Mouse (Mus musculus) hindbrain, embryonic 13.5 days (tissue): ENCODE data around the gene Hacd3. TPM values are rescaled to one million over a fixed set of nuclear protein-coding genes. Genes with fewer than 3 reads are reported as not detected.

Experiments used
- ATAC-seq: fragments of 200-750 bp; cut with Nextera tagmentation; 2 replicates; pipeline ENCODE4 v1.8.0; 2017; ENCODE audit warnings: moderate TSS enrichment; ENCODE audit not compliant: low FRiP score
- H3K27ac ChIP-seq: fragments of 300-500 bp; sonication (generic); 2 replicates; pipeline ENCODE4 v1.5.1; 2015; ENCODE audit warnings: inconsistent platforms, mild to moderate bottlenecking, moderate library complexity
- H3K27me3 ChIP-seq: fragments of 300-500 bp; sonication (generic); 2 replicates; pipeline ENCODE4 v1.6.1; 2015; ENCODE audit warnings: mild to moderate bottlenecking, inconsistent platforms
- H3K36me3 ChIP-seq: fragments of 300-500 bp; sonication (generic); 2 replicates; pipeline ENCODE4 v1.6.1; 2015; ENCODE audit warnings: mild to moderate bottlenecking, inconsistent platforms
- H3K4me1 ChIP-seq: fragments of 300-500 bp; sonication (generic); replicated peaks from 2 replicates; pipeline ENCODE4 v1.6.1; 2015; ENCODE audit warnings: inconsistent platforms
- H3K4me2 ChIP-seq: fragments of 300-500 bp; sonication (generic); 2 replicates; pipeline ENCODE4 v1.6.1; 2015; ENCODE audit warnings: inconsistent platforms, mild to moderate bottlenecking, moderate library complexity
- H3K4me3 ChIP-seq: fragments of 300-500 bp; sonication (generic); 2 replicates; pipeline ENCODE4 v1.5.1; 2015; ENCODE audit warnings: mild to moderate bottlenecking, inconsistent platforms
- H3K9ac ChIP-seq: fragments of 300-500 bp; sonication (generic); 2 replicates; pipeline ENCODE4 v1.6.1; 2015; ENCODE audit warnings: mild to moderate bottlenecking, inconsistent platforms
- H3K9me3 ChIP-seq: fragments of 300-500 bp; sonication (generic); 2 replicates; pipeline ENCODE4 v1.6.1; 2016; ENCODE audit warnings: inconsistent platforms
- whole genome bisulfite sequencing: fragments of 180-500 bp; shearing (Covaris S2); methylation state at CpG from one replicate; pipeline ENCODE4 v1.1.7; 2015; 5-methylcytosine and 5-hydroxymethylcytosine counted together
- microRNA-seq: library from miRNA; unstranded; fragments of <30 nt; microRNA quantifications from one replicate; pipeline ENCODE4, GENCODE M21; 2016
- polyA plus RNA-seq: library from polyadenylated mRNA; unstranded; fragments of >200 nt; fragmentation: Nextera tagmentation; extraction: Ambion mirVana; gene quantifications from 2 replicates; pipeline ENCODE4 v1.2.1, GENCODE M21; 2015

The Hacd3 gene
- polyA plus RNA-seq, 1 experiment from 2014 or later = 206 TPM

DNA sequence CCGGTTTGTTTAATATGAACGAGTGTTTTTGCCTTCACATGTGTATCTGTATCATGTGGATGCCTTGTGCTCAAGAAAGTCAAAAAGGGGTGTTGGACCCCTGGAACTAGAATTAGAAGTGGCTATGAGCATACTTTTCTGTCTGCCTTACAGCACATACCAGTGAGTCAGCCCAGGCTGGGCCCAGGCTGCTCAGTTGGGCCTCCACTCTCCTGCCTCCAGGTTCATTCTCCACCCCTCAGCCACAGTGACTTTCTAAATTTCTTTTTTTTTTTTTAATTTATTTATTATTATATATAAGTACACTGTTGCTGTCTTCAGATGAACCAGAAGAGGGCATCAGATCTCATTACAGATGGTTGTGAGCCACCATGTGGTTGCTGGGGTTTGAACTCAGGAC lies 81.7 kb downstream of the Hacd3 start:
- H3K9ac ChIP-seq = no peak overlapping the region
- WGBS = 80% methylated on average over 2 of the region's 2 CpGs
- peaks cover 5% of the 10 kb centered on the region for H3K4me1 ChIP-seq
- peaks cover 26% of the 10 kb centered on the region for H3K27me3 ChIP-seq
- H3K27ac ChIP-seq = no peak overlapping the region
- ATAC-seq = no peak
- H3K9me3 ChIP-seq = no peaks in the 10 kb centered on the region
- no peak overlapping the region for H3K4me2 ChIP-seq
- H3K36me3 ChIP-seq = no peaks in the 10 kb centered on the region
- no peak overlapping the region for H3K4me3 ChIP-seq

DNA sequence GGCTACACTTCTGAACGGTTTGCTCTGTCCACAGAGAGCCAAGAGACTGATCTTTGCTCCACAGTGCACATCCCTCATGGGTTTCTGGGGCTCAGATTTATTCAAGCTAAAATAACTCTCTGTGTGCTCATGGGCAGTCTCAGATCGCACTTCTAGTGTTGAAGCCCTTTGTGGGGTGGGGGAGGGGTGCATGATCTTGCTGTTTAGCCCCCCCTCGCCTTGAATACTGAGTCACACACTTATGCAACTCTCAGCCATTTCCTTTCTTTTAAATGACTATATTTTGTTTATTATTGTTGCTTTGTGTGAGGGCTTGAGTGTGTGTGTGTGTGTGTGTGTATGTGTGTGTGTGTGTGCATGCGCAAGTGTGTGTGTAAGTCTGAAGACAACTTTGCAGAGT lies 82.2 kb downstream of the Hacd3 start:
- Histone ChIP-seq H3K4me2 (no peak overlapping the region), H3K27me3 (peaks cover 22% of the 10 kb centered on the region), H3K36me3 (no peaks in the 10 kb centered on the region), H3K9ac (no peak overlapping the region), H3K27ac (no peak overlapping the region), H3K9me3 (no peaks in the 10 kb centered on the region), H3K4me1 (peaks cover 5% of the 10 kb centered on the region), H3K4me3 (no peak overlapping the region)
- 67% methylated on average over 4 of the region's 4 CpGs for WGBS
- no peak for ATAC-seq

DNA sequence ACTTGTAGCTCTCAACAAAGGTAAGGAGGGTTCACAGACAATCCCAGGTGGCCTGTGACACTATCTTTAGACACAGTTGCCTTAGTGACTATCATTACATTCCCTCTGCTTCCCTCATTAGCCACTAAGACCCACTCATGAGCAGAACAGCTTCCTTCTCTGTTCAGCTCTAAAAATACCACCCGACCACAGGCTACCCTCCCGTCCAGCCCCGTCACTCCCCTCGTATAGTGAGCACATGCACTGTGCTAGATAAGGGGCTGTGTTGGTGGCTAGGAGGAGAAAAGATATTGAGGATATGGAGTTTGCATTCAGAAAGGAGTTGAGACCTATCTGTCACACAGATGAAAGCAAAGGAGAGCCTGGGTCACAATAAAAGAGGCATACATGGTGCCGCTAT lies 83.0 kb downstream of the Hacd3 start:
- Histone ChIP-seq H3K9me3 (no peaks in the 10 kb centered on the region), H3K27me3 (peaks cover 16% of the 10 kb centered on the region), H3K9ac (no peak overlapping the region), H3K27ac (no peak overlapping the region), H3K4me1 (no peaks in the 10 kb centered on the region; the same call in 1 of the 2 replicates), H3K36me3 (no peaks in the 10 kb centered on the region), H3K4me2 (no peak overlapping the region), H3K4me3 (no peak overlapping the region)
- 87% methylated on average over 5 of the region's 5 CpGs for WGBS
- ATAC-seq = no peak

DNA sequence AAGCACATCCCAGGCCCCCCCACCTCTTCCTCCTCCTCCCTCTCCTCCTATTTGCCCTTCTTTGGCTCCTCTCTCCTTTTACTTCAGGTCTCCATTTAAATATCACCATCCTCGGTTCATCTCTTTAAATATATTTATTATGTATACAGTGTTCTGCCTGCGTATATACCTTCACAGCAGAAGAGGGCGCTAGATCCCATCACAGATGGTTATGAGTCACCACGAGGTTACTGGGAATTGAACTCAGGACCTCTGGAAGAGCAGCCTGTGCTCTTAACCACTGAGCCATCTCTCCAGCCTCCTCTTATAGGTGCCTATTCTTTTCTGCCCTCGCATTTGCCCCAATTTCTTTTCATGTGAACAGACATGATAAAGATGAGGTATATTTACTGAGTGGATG lies 84.0 kb downstream of the Hacd3 start:
- no peaks in the 10 kb centered on the region; the same call in 1 of the 2 replicates for H3K4me1 ChIP-seq
- peaks cover 8% of the 10 kb centered on the region; the same call in 1 of the 2 replicates for H3K27me3 ChIP-seq
- no peak overlapping the region for H3K4me2 ChIP-seq
- no peak overlapping the region for H3K4me3 ChIP-seq
- no peaks in the 10 kb centered on the region for H3K9me3 ChIP-seq
- no peak for ATAC-seq
- no peaks in the 10 kb centered on the region for H3K36me3 ChIP-seq
- H3K9ac ChIP-seq = no peak overlapping the region
- no peak overlapping the region for H3K27ac ChIP-seq
- WGBS = 60% methylated on average over 5 of the region's 5 CpGs

Small RNA genes within 50 kb of the gene (microRNA-seq; reads per million reads assigned to microRNA genes)
- gene Gm25640 = not detected

Other genes starting within 250 kb of the Hacd3 start
- gene Dennd4a, start 210.4 kb downstream of the Hacd3 start, polyA plus RNA-seq = 9.4 and 10.0 TPM in 2 replicates
- gene Slc24a1, start 70.1 kb downstream of the Hacd3 start, polyA plus RNA-seq = 0.05 and 0.10 TPM in 2 replicates
- 40.6 and 43.9 TPM in 2 replicates for gene Ints14, start 60.8 kb downstream of the Hacd3 start, polyA plus RNA-seq
- gene Dpp8, start 10.7 kb upstream of the Hacd3 start, polyA plus RNA-seq = 36.8 and 39.3 TPM in 2 replicates
- 9.7 TPM in 2 replicates for gene Igdcc4, start 79.8 kb upstream of the Hacd3 start, polyA plus RNA-seq
- gene Igdcc3, start 119.5 kb upstream of the Hacd3 start, polyA plus RNA-seq = 13.8 and 15.5 TPM in 2 replicates
- gene Parp16, start 173.7 kb upstream of the Hacd3 start, polyA plus RNA-seq = 5.9 and 6.1 TPM in 2 replicates
- 0.57 and 0.60 TPM in 2 replicates for gene Cilp, start 243.5 kb upstream of the Hacd3 start, polyA plus RNA-seq